Mouse (Mus musculus) megakaryocyte, embryonic 14.5 days (primary cell): ENCODE measurements around the gene Elovl4.

Experiments
- FLI1 ChIP-seq: IDR thresholded peaks from 2 replicates; pipeline ENCODE4 v1.6.1; 2012; ENCODE audit warnings: low read length, inconsistent platforms, mixed read lengths
- GATA1 ChIP-seq: IDR thresholded peaks from 3 replicates; pipeline ENCODE4 v1.6.1; 2012; ENCODE audit warnings: mixed read lengths, low read length, inconsistent platforms, borderline replicate concordance

GRCm38 (mm10) chr9:83804341-83804740 lies 1.7 kb downstream of the Elovl4 start:
- TF ChIP-seq GATA1 (no peak), FLI1 (no peak)
